Mouse (Mus musculus) heart, embryonic 15.5 days (tissue): Measurements from ENCODE around the gene Cgnl1. TPM values are rescaled to one million over a fixed set of nuclear protein-coding genes. Genes with fewer than 3 reads are reported as not detected.

ENCODE experiments used
- ATAC-seq: fragments of 200-750 bp; cut with Nextera tagmentation; replicated peaks from 2 replicates; pipeline ENCODE4 v1.8.0; 2017; ENCODE audit warnings: low read depth, moderate TSS enrichment; ENCODE audit not compliant: insufficient number of reproducible peaks, insufficient read depth, low FRiP score
- H3K27ac ChIP-seq: fragments of 300-500 bp; sonication (generic); 2 replicates; pipeline ENCODE4 v1.5.1; 2015; ENCODE audit warnings: mild to moderate bottlenecking, inconsistent platforms
- H3K27me3 ChIP-seq: fragments of 300-500 bp; sonication (generic); 2 replicates; pipeline ENCODE4 v1.6.1; 2015; ENCODE audit warnings: inconsistent platforms
- H3K36me3 ChIP-seq: fragments of 300-500 bp; sonication (generic); 2 replicates; pipeline ENCODE4 v1.6.1; 2015; ENCODE audit warnings: mild to moderate bottlenecking, inconsistent platforms
- H3K4me1 ChIP-seq: fragments of 300-500 bp; sonication (generic); replicated peaks from 2 replicates; pipeline ENCODE4 v1.6.1; 2015; ENCODE audit warnings: inconsistent platforms
- H3K4me2 ChIP-seq: fragments of 300-500 bp; sonication (generic); 2 replicates; pipeline ENCODE4 v1.6.1; 2015; ENCODE audit warnings: inconsistent platforms, mild to moderate bottlenecking, moderate library complexity
- H3K4me3 ChIP-seq: fragments of 300-500 bp; sonication (generic); 2 replicates; pipeline ENCODE4 v1.5.1; 2015; ENCODE audit warnings: mild to moderate bottlenecking, inconsistent platforms
- H3K9ac ChIP-seq: fragments of 300-500 bp; sonication (generic); 2 replicates; pipeline ENCODE4 v1.6.1; 2015; ENCODE audit warnings: mild to moderate bottlenecking, inconsistent platforms
- H3K9me3 ChIP-seq: fragments of 300-500 bp; sonication (generic); replicated peaks from 2 replicates; pipeline ENCODE4 v1.6.1; 2016; ENCODE audit warnings: inconsistent platforms
- WGBS: fragments of 180-500 bp; shearing (Covaris S2); methylation state at CpG from one replicate; pipeline ENCODE4 v1.1.7; 2015; ENCODE audit warnings: mixed read lengths; 5-methylcytosine and 5-hydroxymethylcytosine counted together
- polyA plus RNA-seq: library from polyadenylated mRNA; unstranded; fragments of >200 nt; fragmentation: Nextera tagmentation; extraction: Ambion mirVana; gene quantifications from 2 replicates; pipeline ENCODE4 v1.2.1, GENCODE M21; 2015

Cgnl1 gene
- 31.3 and 32.7 TPM in 2 replicates for polyA plus RNA-seq

DNA sequence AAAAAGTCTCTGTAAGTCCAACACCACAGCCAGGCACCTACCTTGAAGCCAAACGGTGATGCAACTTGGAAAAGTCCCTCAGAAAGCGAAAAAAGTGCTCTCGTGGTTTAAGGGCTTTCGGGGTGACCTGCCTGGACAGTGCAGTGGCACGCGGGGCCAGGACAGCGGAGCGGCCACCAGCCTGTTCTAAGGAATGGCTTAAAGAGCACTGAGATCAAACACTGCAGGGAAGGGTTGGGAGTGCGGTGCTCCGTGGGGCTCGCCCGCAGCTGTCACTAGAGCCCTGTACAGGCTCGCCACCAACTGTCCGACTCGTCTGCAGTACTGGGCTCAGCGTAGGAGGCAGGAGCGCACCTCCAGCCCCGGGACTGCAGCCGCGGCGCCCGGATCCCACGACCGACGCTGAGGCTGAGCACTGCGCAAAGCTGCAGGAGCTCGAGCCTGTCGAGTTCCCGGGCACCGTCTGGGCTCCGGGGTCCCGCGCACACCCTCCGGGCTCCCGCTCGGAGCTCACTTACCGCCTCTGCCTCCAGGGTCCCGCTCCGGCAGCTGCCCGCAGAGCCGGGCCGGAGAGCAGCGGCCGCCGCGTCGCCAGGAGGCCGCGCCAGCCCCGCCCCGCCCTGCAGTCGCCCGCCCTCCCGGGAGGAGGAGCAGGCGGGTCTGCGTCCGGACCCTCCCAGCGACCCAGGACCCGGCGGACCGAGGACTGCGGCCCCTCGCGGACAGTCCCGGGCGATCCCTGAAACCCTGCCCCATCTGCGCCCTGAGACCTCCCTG, at the start of gene Cgnl1:
Gene Cgnl1 (minus strand): TSS at position 612 of the 777 bp plus-strand sequence.
- H3K36me3 ChIP-seq, result no peaks in the 10 kb centered on the region
- H3K9me3 ChIP-seq, result no peaks in the 10 kb centered on the region
- H3K27ac ChIP-seq, result peak within 1 kb of the TSS; percentile 81
- H3K27me3 ChIP-seq, result no peaks in the 10 kb centered on the region
- peak within 1 kb of the TSS; percentile 71 for H3K9ac ChIP-seq
- peaks cover 31% of the 10 kb centered on the region for H3K4me1 ChIP-seq
- peak within 1 kb of the TSS; percentile 64 for H3K4me3 ChIP-seq
- H3K4me2 ChIP-seq, result peak within 1 kb of the TSS; percentile 81
- peak; percentile 90 for ATAC-seq
- WGBS, result under 1% methylated on average over 49 of the region's 67 CpGs

DNA sequence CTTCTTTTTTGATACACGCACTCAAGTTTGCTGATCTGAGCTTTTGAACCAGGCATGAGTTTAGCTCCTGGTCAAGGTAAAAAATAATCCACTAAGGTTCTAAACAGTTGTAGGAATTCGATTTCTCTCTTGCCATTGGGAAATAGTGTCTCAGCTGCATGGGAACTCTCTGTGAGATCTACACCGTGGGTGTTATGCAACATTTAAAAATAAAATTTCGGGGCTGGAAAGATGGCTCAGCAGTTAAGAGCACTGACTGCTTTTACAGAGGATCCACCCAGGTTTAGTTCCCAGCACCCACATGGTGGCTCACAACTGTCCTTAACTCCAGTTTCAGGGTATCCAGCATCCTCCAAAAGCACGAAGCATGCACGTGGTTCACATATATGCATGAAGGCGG, 47.1 kb upstream of the Cgnl1 start:
- no peaks in the 10 kb centered on the region for H3K36me3 ChIP-seq
- H3K4me3 ChIP-seq, result no peak overlapping the region
- WGBS, result 86% methylated on average over 7 of the region's 7 CpGs
- no peaks in the 10 kb centered on the region for H3K4me1 ChIP-seq
- no peaks in the 10 kb centered on the region for H3K27me3 ChIP-seq
- no peaks in the 10 kb centered on the region for H3K9me3 ChIP-seq
- ATAC-seq, result no peak
- no peak overlapping the region for H3K4me2 ChIP-seq
- no peak overlapping the region for H3K27ac ChIP-seq
- H3K9ac ChIP-seq, result no peak overlapping the region

DNA sequence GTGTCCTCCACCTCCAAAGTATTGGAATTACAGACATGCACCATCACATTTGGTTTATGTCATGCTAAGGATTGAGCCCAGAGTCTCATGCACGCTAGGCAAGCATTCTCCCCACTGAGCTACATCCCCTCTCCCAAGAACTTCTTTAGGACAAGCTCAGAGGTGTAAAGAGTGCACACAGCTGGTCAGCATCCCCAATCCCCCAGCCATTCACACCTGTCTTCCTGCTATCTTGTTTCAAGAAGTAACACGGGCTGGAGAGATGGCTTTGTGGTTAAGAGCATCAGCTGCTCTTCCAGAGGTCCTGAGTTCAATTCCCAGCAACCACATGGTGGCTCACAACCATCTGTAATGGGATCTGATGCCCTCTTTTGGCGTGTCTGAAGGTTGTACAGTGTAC, 44.7 kb upstream of the Cgnl1 start:
- no peak overlapping the region for H3K9ac ChIP-seq
- H3K9me3 ChIP-seq, result no peaks in the 10 kb centered on the region
- 56% methylated on average over 3 of the region's 3 CpGs for WGBS
- no peaks in the 10 kb centered on the region for H3K27me3 ChIP-seq
- H3K4me1 ChIP-seq, result no peaks in the 10 kb centered on the region
- H3K4me3 ChIP-seq, result no peak overlapping the region
- ATAC-seq, result no peak
- H3K4me2 ChIP-seq, result no peak overlapping the region
- H3K27ac ChIP-seq, result no peak overlapping the region
- no peaks in the 10 kb centered on the region for H3K36me3 ChIP-seq

DNA sequence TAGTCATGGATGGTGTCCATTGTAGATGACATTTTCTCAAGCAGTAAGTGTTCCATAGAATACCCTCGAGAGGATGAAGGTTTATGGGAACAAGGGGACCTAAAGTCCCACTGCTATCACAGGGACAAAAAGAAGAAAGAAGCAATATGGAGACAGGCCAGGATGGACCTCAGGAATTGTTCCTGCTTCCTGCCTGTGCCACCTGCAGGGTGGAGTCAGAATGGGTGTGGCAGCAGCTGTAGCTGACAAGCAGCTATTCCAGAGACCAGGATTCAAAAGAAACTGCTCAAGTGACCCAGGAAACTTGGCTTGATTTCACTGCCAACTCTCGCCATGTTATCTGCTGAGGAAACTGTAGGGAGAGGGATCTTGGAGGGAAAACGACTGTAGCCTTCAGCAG, 42.2 kb upstream of the Cgnl1 start:
- Histone ChIP-seq H3K9me3 (no peaks in the 10 kb centered on the region), H3K36me3 (no peaks in the 10 kb centered on the region), H3K4me1 (peaks cover 3% of the 10 kb centered on the region; the same call in 1 of the 2 replicates), H3K4me2 (no peak overlapping the region), H3K27ac (no peak overlapping the region), H3K4me3 (no peak overlapping the region), H3K27me3 (no peaks in the 10 kb centered on the region), H3K9ac (no peak overlapping the region)
- ATAC-seq, result no peak
- 65% methylated on average over 3 of the region's 3 CpGs for WGBS

- Histone ChIP-seq H3K27ac (no peak overlapping the region), H3K36me3 (no peaks in the 10 kb centered on the region), H3K27me3 (no peaks in the 10 kb centered on the region), H3K4me1 (peaks cover 3% of the 10 kb centered on the region; the same call in 1 of the 2 replicates), H3K4me2 (no peak overlapping the region), H3K9me3 (no peaks in the 10 kb centered on the region), H3K9ac (no peak overlapping the region), H3K4me3 (no peak overlapping the region)
- ATAC-seq, result no peak
- 63% methylated on average over 4 of the region's 4 CpGs for WGBS
Measured at GRCm38 (mm10) chr9:71812914-71813313, 41.5 kb upstream of the Cgnl1 start.

DNA sequence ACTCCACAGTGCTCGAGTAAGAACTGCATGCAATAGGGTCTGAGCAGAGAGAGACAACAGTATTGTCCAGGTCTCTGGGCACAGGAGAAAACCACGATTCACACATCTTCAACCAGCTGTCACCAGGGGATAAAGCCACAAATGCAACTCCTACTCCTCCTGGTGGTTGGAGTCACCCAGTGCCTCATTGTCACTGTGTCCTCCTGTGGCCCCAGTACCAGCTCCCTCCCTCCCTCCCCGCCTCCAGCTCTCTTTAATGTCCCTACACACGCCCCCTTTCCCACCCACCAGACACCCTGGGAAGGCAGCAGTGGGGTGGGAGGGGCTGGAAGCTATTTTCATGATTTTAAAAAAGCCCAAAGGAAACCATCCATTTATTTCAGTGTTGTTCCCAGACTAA, 41.0 kb upstream of the Cgnl1 start:
- no peaks in the 10 kb centered on the region for H3K36me3 ChIP-seq
- no peaks in the 10 kb centered on the region for H3K27me3 ChIP-seq
- WGBS, result 29% methylated on average over 4 of the region's 4 CpGs
- ATAC-seq, result no peak
- no peak overlapping the region for H3K4me2 ChIP-seq
- H3K27ac ChIP-seq, result no peak overlapping the region
- no peaks in the 10 kb centered on the region for H3K9me3 ChIP-seq
- H3K4me1 ChIP-seq, result peaks cover 3% of the 10 kb centered on the region; the same call in 1 of the 2 replicates
- H3K4me3 ChIP-seq, result no peak overlapping the region
- H3K9ac ChIP-seq, result no peak overlapping the region

DNA sequence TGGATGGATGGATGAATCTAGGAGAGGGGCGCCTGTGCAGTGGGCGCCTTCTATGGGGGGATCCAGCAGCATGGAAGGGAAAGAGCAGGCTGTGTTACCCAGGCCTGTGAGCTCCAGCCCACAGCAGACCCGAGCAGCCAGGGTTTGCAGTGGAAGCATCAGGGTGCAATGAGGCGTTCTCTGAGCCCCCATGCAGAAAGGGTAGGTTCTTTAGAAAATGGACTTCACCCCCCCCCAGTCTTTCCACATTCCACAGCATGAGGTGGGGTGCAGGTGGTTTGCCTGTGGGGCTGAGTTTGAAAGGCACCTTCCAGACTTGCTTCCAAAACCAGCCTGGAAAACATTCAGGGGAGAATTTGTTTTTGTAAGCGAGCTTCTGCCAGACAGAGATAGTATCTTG, 40.0 kb upstream of the Cgnl1 start:
- no peak overlapping the region for H3K9ac ChIP-seq
- no peaks in the 10 kb centered on the region for H3K27me3 ChIP-seq
- H3K4me2 ChIP-seq, result no peak overlapping the region
- no peaks in the 10 kb centered on the region for H3K9me3 ChIP-seq
- 73% methylated on average over 5 of the region's 5 CpGs for WGBS
- no peak overlapping the region for H3K27ac ChIP-seq
- no peak for ATAC-seq
- peaks cover 3% of the 10 kb centered on the region; the same call in 1 of the 2 replicates for H3K4me1 ChIP-seq
- no peaks in the 10 kb centered on the region for H3K36me3 ChIP-seq
- no peak overlapping the region for H3K4me3 ChIP-seq

DNA sequence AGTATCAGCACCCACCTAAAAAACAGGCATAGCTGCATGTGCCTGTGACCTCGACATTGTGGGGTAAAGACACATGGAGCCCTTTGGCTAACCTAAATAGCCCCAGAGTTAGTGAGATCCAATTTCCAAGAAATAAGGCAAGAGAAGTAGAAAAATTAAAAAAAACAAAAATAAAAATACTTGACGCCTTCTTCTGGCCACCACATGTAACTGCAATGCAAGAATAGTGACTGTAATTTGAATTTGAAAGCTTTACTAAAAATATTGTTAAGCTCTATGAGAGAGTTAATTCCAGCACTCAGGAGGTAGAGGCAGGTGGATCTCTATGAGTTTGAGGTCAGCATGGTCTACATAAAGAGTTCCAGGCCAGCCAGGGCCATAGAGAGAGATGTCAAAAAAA, 39.3 kb upstream of the Cgnl1 start:
- 76% methylated on average over 2 of the region's 2 CpGs for WGBS
- no peaks in the 10 kb centered on the region for H3K27me3 ChIP-seq
- no peak for ATAC-seq

DNA sequence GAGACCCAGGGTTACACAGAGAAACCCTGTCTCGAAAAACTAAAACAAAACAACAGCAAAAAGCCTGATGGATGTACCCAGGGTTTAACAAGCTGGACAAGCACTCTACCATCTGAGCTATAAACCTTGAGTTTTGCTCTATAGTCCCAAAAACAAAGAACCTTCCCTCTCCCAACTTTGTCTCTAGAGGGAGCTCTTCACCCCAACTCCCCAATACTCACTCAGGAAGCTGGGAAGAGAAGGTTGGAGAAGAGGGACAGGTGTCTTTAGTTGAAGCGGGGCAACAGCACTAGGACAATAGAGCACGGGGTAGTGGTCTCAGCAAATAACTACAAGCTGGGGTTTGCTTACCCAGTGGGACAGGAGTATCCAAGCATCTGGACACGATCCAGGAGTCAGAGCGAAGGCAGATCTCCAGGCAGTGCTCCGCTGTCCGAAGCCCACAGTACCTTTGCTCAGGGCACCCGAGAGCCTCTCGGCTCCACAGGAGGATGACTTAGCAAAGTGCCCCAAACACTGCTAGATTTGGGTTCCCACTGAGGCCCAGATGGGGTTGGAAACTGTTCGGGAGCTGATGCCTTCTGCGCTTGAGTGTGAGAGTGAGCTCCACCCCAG, 37.3 kb upstream of the Cgnl1 start:
- no peak for ATAC-seq
- Histone ChIP-seq H3K4me1 (peaks cover 6% of the 10 kb centered on the region), H3K27ac (no peak overlapping the region), H3K9ac (no peak overlapping the region), H3K4me2 (peak overlapping the region; percentile 56), H3K4me3 (peak overlapping the region; percentile 24), H3K9me3 (no peaks in the 10 kb centered on the region), H3K36me3 (no peaks in the 10 kb centered on the region), H3K27me3 (no peaks in the 10 kb centered on the region)
- WGBS, result 38% methylated on average over 11 of the region's 11 CpGs

More for the DNA sequence above, 39.3 kb upstream of the Cgnl1 start:
- no peak overlapping the region for H3K27ac ChIP-seq
- no peaks in the 10 kb centered on the region for H3K9me3 ChIP-seq
- H3K4me3 ChIP-seq, result no peak overlapping the region
- no peak overlapping the region for H3K9ac ChIP-seq
- peaks cover 6% of the 10 kb centered on the region for H3K4me1 ChIP-seq
- H3K4me2 ChIP-seq, result no peak overlapping the region
- H3K36me3 ChIP-seq, result no peaks in the 10 kb centered on the region

DNA sequence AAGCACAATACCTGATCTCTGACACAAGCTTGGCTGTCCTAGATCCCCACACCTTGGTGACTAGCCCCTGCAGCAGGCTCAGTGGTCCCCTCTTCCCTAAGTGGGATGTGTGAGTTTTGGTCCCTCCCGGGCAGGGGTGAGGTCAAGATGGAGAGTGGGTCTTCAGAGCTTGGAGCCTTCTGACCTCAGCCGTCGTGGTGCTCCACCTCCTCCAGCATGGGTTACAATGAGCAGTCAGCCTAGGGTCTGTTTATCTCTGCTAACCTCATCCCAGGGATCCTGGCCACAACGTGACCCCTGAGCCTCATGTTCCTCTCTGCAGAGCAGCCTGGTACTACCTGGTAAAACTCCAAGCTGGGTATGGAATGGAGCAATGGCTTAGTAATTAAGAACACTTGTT, 36.4 kb upstream of the Cgnl1 start:
- Histone ChIP-seq H3K4me2 (no peak overlapping the region), H3K27me3 (no peaks in the 10 kb centered on the region), H3K9me3 (no peaks in the 10 kb centered on the region), H3K36me3 (no peaks in the 10 kb centered on the region), H3K4me3 (no peak overlapping the region), H3K27ac (no peak overlapping the region), H3K4me1 (peaks cover 6% of the 10 kb centered on the region), H3K9ac (no peak overlapping the region)
- no peak for ATAC-seq
- WGBS, result 56% methylated on average over 4 of the region's 4 CpGs

DNA sequence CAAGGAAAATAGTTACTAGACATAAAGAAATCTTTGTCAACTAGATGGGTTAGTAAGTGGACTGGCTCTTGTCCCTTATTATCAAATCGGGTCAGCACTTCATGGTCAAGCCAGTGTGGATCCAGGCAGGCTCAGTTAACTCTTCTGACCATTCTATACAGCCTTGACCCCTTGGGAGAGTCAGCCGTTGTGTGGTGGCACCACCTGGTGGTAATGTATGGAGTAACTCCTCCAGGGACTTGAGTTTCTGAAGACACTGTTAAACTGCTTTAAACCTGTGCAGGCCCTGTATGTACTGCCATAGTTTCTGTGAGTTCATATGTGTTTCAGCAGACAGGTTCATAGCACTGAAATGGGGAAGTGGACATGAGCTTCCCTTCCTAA, 35.0 kb upstream of the Cgnl1 start:
- H3K27ac ChIP-seq, result no peak overlapping the region
- H3K4me3 ChIP-seq, result no peak overlapping the region
- no peak for ATAC-seq
- H3K9me3 ChIP-seq, result no peaks in the 10 kb centered on the region
- WGBS, result 3% methylated on average over 2 of the region's 2 CpGs
- no peak overlapping the region for H3K4me2 ChIP-seq
- H3K27me3 ChIP-seq, result 0 out of 2 replicates have a peak, but pooled peaks cover 2% of the 10 kb centered on the region
- no peak overlapping the region for H3K9ac ChIP-seq
- peaks cover 6% of the 10 kb centered on the region for H3K4me1 ChIP-seq
- H3K36me3 ChIP-seq, result no peaks in the 10 kb centered on the region
